ENCODE assay signal across 7 mouse cellular contexts in genomic region chr5:88566034-88566841, GRCm38 (mm10). TPM values are rescaled to one million over a fixed set of nuclear protein-coding genes. Genes with fewer than 3 reads are reported as not detected.
DNase-seq lines count a peak whose midpoint lies in the region; ATAC-seq and TF ChIP-seq lines count a peak whose summit lies in the region.

No protein-coding gene starts in this region.

- WGBS in thymus, adult 2 months: 29% methylated on average over 14 of the region's 14 CpGs
- 4% methylated on average over 14 of the region's 14 CpGs for WGBS in embryonic facial prominence, embryonic 15.5 days
- WGBS in limb, embryonic 15.5 days: 6% methylated on average over 14 of the region's 14 CpGs

- H3K4me2 ChIP-seq in embryonic facial prominence, embryonic 15.5 days (replicated peaks): peak overlapping the region; percentile 66
- peak overlapping the region; percentile 63 for H3K4me2 ChIP-seq in limb, embryonic 15.5 days

- no peak for TF ChIP-seq CTCF in thymus, adult 2 months (IDR thresholded peaks at IDR 0.05; ENCODE audit: borderline replicate concordance, control insufficient read depth, extremely low read depth, insufficient read depth, low read length, poor library complexity)

- no peak for TF ChIP-seq POLR2A in thymus, adult 2 months (IDR thresholded peaks at IDR 0.05; ENCODE audit: control insufficient read depth, extremely low read depth, insufficient read depth, low read length, poor library complexity)

- no peak for DNase-seq in thymus, adult 2 months
- no peak for DNase-seq in thymus, postnatal 14 days
- DNase-seq in retina, embryonic 14.5 days (ENCODE audit: low spot score): peak; percentile 38
- DNase-seq in adrenal gland, adult 8-10 months: no peak
- no peak for DNase-seq in frontal cortex, postnatal 25 days (ENCODE audit: low spot score in 2 of 2)

- peaks cover 4% of the 10 kb centered on the region; the same call in 1 of the 2 replicates for H3K4me1 ChIP-seq in thymus, adult 2 months (replicated peaks; ENCODE audit: control insufficient read depth, insufficient read depth, low read length)
- H3K4me1 ChIP-seq in embryonic facial prominence, embryonic 15.5 days: peaks cover 13% of the 10 kb centered on the region
- peaks cover 13% of the 10 kb centered on the region; the same call in 1 of the 2 replicates for H3K4me1 ChIP-seq in limb, embryonic 15.5 days

- H3K4me3 ChIP-seq in thymus, adult 2 months (ENCODE audit: control insufficient read depth, insufficient read depth, low read length): peak overlapping the region; percentile 80
- H3K4me3 ChIP-seq in embryonic facial prominence, embryonic 15.5 days (replicated peaks): peak overlapping the region; percentile 87
- H3K4me3 ChIP-seq in limb, embryonic 15.5 days: peak overlapping the region; percentile 91

- H3K36me3 ChIP-seq in thymus, adult 2 months (ENCODE audit: control insufficient read depth, insufficient read depth, low read length): no peaks in the 10 kb centered on the region
- 0 out of 2 replicates have a peak, but pooled peaks cover 9% of the 10 kb centered on the region for H3K36me3 ChIP-seq in embryonic facial prominence, embryonic 15.5 days
- H3K36me3 ChIP-seq in limb, embryonic 15.5 days: peaks cover 5% of the 10 kb centered on the region; the same call in 1 of the 2 replicates

- H3K9me3 ChIP-seq in embryonic facial prominence, embryonic 15.5 days (replicated peaks): no peaks in the 10 kb centered on the region
- no peaks in the 10 kb centered on the region for H3K9me3 ChIP-seq in limb, embryonic 15.5 days

- H3K27me3 ChIP-seq in thymus, adult 2 months (ENCODE audit: control insufficient read depth, insufficient read depth, low read length): no peaks in the 10 kb centered on the region
- H3K27me3 ChIP-seq in embryonic facial prominence, embryonic 15.5 days: no peaks in the 10 kb centered on the region
- no peaks in the 10 kb centered on the region for H3K27me3 ChIP-seq in limb, embryonic 15.5 days

- H3K9ac ChIP-seq in embryonic facial prominence, embryonic 15.5 days: peak overlapping the region; percentile 70
- peak overlapping the region; percentile 85 for H3K9ac ChIP-seq in limb, embryonic 15.5 days

- no peak for ATAC-seq in embryonic facial prominence, embryonic 15.5 days (ENCODE audit: insufficient number of reproducible peaks, low FRiP score, low TSS enrichment, low read depth)
- ATAC-seq in limb, embryonic 15.5 days (ENCODE audit: insufficient number of reproducible peaks, low FRiP score, low TSS enrichment, low read depth): no peak

- no peak overlapping the region; the same call in 1 of the 2 replicates for H3K27ac ChIP-seq in thymus, adult 2 months (ENCODE audit: control insufficient read depth, insufficient read depth, low read length)
- H3K27ac ChIP-seq in embryonic facial prominence, embryonic 15.5 days (replicated peaks): peak overlapping the region; percentile 90
- H3K27ac ChIP-seq in limb, embryonic 15.5 days: peak overlapping the region; percentile 89

RNA-seq across cellular contexts. Expression of gene Rufy3, which starts 1.4 kb away (rescaled TPM):
- polyA plus RNA-seq in thymus, adult 2 months (2012; rRNA removed): 6.4 and 7.8 TPM in 2 replicates
- 14.9 and 17.3 TPM in 2 replicates for polyA plus RNA-seq in embryonic facial prominence, embryonic 15.5 days (2015; fragmentation: Nextera tagmentation; extraction: Ambion mirVana)
- 9.2 and 10.6 TPM in 2 replicates for polyA plus RNA-seq in limb, embryonic 15.5 days (2015; fragmentation: Nextera tagmentation; extraction: Ambion mirVana)
- total RNA-seq in adrenal gland, adult 8-10 months (2022): 10 to 100 TPM; 31.8 to 45.7 (median 40.1) TPM

RNA-seq across cellular contexts. Expression of gene Utp3, which starts 12.0 kb away (rescaled TPM):
- polyA plus RNA-seq in thymus, adult 2 months (2012; rRNA removed): 19.0 and 21.3 TPM in 2 replicates
- polyA plus RNA-seq in embryonic facial prominence, embryonic 15.5 days (2015; fragmentation: Nextera tagmentation; extraction: Ambion mirVana): 68.3 and 72.3 TPM in 2 replicates
- polyA plus RNA-seq in limb, embryonic 15.5 days (2015; fragmentation: Nextera tagmentation; extraction: Ambion mirVana): 68.7 and 71.3 TPM in 2 replicates
- total RNA-seq in adrenal gland, adult 8-10 months (2022): 10 to 100 TPM; 30.5 to 39.0 (median 35.2) TPM

RNA-seq across cellular contexts. Expression of gene Jchain, which starts 38.5 kb away (rescaled TPM):
- polyA plus RNA-seq in thymus, adult 2 months (2012; rRNA removed): 40.8 and 79.5 TPM in 2 replicates
- 0.15 and 0.20 TPM in 2 replicates for polyA plus RNA-seq in embryonic facial prominence, embryonic 15.5 days (2015; fragmentation: Nextera tagmentation; extraction: Ambion mirVana)
- polyA plus RNA-seq in limb, embryonic 15.5 days (2015; fragmentation: Nextera tagmentation; extraction: Ambion mirVana): 0.29 and 0.33 TPM in 2 replicates
- total RNA-seq in adrenal gland, adult 8-10 months (2022): 1 to 10 TPM; 1.7 to 5.9 (median 3.2) TPM

Comparison
In these comparisons a context has a peak if more than half of its experiments do, and no peak if none do; other contexts are left out.
1. RNA of gene Jchain, which starts 38.5 kb away (polyA plus RNA-seq): 40.8 to 79.5 TPM in thymus, adult 2 months; 0.29 to 0.33 TPM in limb, embryonic 15.5 days and 0.15 to 0.20 TPM in embryonic facial prominence, embryonic 15.5 days; every median in the first group is over 10 times any median in the second.
2. Peak in every context shown above with its lines, with median percentiles within 50 percentile points of each other: H3K4me3 ChIP-seq.